Mouse (Mus musculus) ES-E14 (cell line): ENCODE data around the gene Herpud2.

Experiments used
- CHD2 ChIP-seq: IDR thresholded peaks from 2 replicates; pipeline ENCODE4 v1.6.1; 2014; ENCODE audit warnings: mild to moderate bottlenecking, low read depth, low read length, inconsistent platforms
- HCFC1 ChIP-seq: IDR thresholded peaks from 2 replicates; pipeline ENCODE4 v1.6.1; 2012; ENCODE audit warnings: low read length, inconsistent platforms, borderline replicate concordance; ENCODE audit not compliant: insufficient read depth
- MAFK ChIP-seq: IDR thresholded peaks from 2 replicates; pipeline ENCODE4 v1.6.1; 2014; ENCODE audit warnings: mild to moderate bottlenecking, low read depth, low read length, inconsistent platforms; ENCODE audit not compliant: insufficient read depth
- ZC3H11A ChIP-seq: IDR thresholded peaks from 2 replicates; pipeline ENCODE4 v1.6.1; 2012; ENCODE audit warnings: low read depth, mild to moderate bottlenecking, inconsistent platforms, low read length, borderline replicate concordance
- ZNF384 ChIP-seq: IDR thresholded peaks from 2 replicates; pipeline ENCODE4 v1.6.1; 2012; ENCODE audit warnings: low read depth, low read length, inconsistent platforms

GRCm38 (mm10) chr9:25186501-25186900, 34.9 kb upstream of the Herpud2 start:
- TF ChIP-seq ZC3H11A = no peak
- no peak for TF ChIP-seq HCFC1
- TF ChIP-seq ZNF384 = no peak
- TF ChIP-seq CHD2 = no peak
- TF ChIP-seq MAFK = no peak
